Mouse (Mus musculus) cerebellum, postnatal 10 days (tissue): ENCODE results near the gene Tada2b.

Experiments
- DNase-seq, 2 experiments: peaks; one replicate each; pipeline ENCODE4 v3.0.0; 2021; ENCODE audit warnings: mixed read lengths in 2 of 2

Gene Tada2b

GRCm38 (mm10) chr5:36479735-36480134 is 4.3 kb downstream of the Tada2b start:
- DNase-seq: no peak

GRCm38 (mm10) chr5:36478540-36479420 is 5.3 kb downstream of the Tada2b start:
- DNase-seq: no peak

GRCm38 (mm10) chr5:36477486-36477885 is 6.6 kb downstream of the Tada2b start:
- DNase-seq: no peak

- peak; percentile 83 to 89 for DNase-seq
Observed at GRCm38 (mm10) chr5:36474283-36474682, 9.8 kb downstream of the Tada2b start.

GRCm38 (mm10) chr5:36472876-36473655 is 11.0 kb downstream of the Tada2b start:
- DNase-seq: no peak

- DNase-seq: no peak
Observed at GRCm38 (mm10) chr5:36471206-36471605, 12.9 kb downstream of the Tada2b start.

- no peak for DNase-seq
Observed at GRCm38 (mm10) chr5:36465889-36466288, 18.2 kb downstream of the Tada2b start.

- peak; percentile 97 to 99 for DNase-seq
Observed at GRCm38 (mm10) chr5:36464709-36465661, 19.1 kb downstream of the Tada2b start, which contains the start of gene Grpel1. Gene Grpel1 (plus strand): TSS chr5:36464998.

GRCm38 (mm10) chr5:36463391-36463790 is 20.7 kb downstream of the Tada2b start:
- no peak for DNase-seq

GRCm38 (mm10) chr5:36462810-36463209 is 21.3 kb downstream of the Tada2b start:
- peak; percentile 86 to 87 for DNase-seq

- DNase-seq: no peak
Observed at GRCm38 (mm10) chr5:36461231-36461630, 22.9 kb downstream of the Tada2b start.

GRCm38 (mm10) chr5:36460712-36461111 is 23.4 kb downstream of the Tada2b start:
- DNase-seq: no peak

- peak; percentile 69 to 81 for DNase-seq
Observed at GRCm38 (mm10) chr5:36458926-36459325, 25.2 kb downstream of the Tada2b start.

- no peak for DNase-seq
Observed at GRCm38 (mm10) chr5:36457706-36458105, 26.4 kb downstream of the Tada2b start.

GRCm38 (mm10) chr5:36452821-36453220 is 31.3 kb downstream of the Tada2b start:
- no peak for DNase-seq

GRCm38 (mm10) chr5:36451872-36452389 is 32.2 kb downstream of the Tada2b start:
- peak; percentile 42 to 45 for DNase-seq

- DNase-seq: no peak
Observed at GRCm38 (mm10) chr5:36451119-36451518, 33.0 kb downstream of the Tada2b start.

GRCm38 (mm10) chr5:36449710-36450358 is 34.3 kb downstream of the Tada2b start:
- DNase-seq: no peak

GRCm38 (mm10) chr5:36447872-36448271 is 36.2 kb downstream of the Tada2b start:
- no peak for DNase-seq

GRCm38 (mm10) chr5:36446166-36446890 is 37.8 kb downstream of the Tada2b start:
- DNase-seq: no peak

- DNase-seq: peak; percentile 62 to 82
Observed at GRCm38 (mm10) chr5:36445028-36445427, 39.1 kb downstream of the Tada2b start.
